Mouse (Mus musculus): ENCODE data around the gene Ak7. TPM values are rescaled to one million over a fixed set of nuclear protein-coding genes. Genes with fewer than 3 reads are reported as not detected.
A peak's percentile ranks its signal among the peaks of the same experiment; 100 is the strongest.

Gene Ak7
- polyA plus RNA-seq, 1 experiment from 2014 or later: 0.18 TPM

- Histone ChIP-seq H3K27ac (ENCODE audit: low read depth, low read length) (no peak overlapping the region), H3K36me3 (ENCODE audit: control insufficient read depth, insufficient read depth) (no peaks in the 10 kb centered on the region), H3K9me3 (ENCODE audit: control insufficient read depth) (no peaks in the 10 kb centered on the region), H3K4me2 (replicated peaks; ENCODE audit: low read depth) (no peak overlapping the region), H3K27me3 (replicated peaks; ENCODE audit: control insufficient read depth, insufficient read depth, low read length) (no peaks in the 10 kb centered on the region), H3K4me3 (ENCODE audit: low read depth, low read length) (no peak overlapping the region), H3K4me1 (replicated peaks; ENCODE audit: control insufficient read depth, insufficient read depth, low read length) (no peaks in the 10 kb centered on the region), H3K9ac (ENCODE audit: low read depth, low read length) (no peak overlapping the region)
- TF ChIP-seq CTCF (IDR thresholded peaks at IDR 0.05; ENCODE audit: low read depth): 0 out of 2 replicates have a peak, but pooled peaks have one; percentile 9
- 57% methylated on average over 10 of the region's 10 CpGs for WGBS
- ATAC-seq: no peak
Measured at GRCm38 (mm10) chr12:105769700-105770099, 63.9 kb downstream of the Ak7 start.

- Histone ChIP-seq H3K4me3 (ENCODE audit: low read depth, low read length) (no peak overlapping the region), H3K9ac (ENCODE audit: low read depth, low read length) (no peak overlapping the region), H3K9me3 (ENCODE audit: control insufficient read depth) (no peaks in the 10 kb centered on the region), H3K4me1 (replicated peaks; ENCODE audit: control insufficient read depth, insufficient read depth, low read length) (no peaks in the 10 kb centered on the region), H3K27ac (ENCODE audit: low read depth, low read length) (no peak overlapping the region), H3K36me3 (ENCODE audit: control insufficient read depth, insufficient read depth) (no peaks in the 10 kb centered on the region), H3K4me2 (replicated peaks; ENCODE audit: low read depth) (no peak overlapping the region), H3K27me3 (replicated peaks; ENCODE audit: control insufficient read depth, insufficient read depth, low read length) (no peaks in the 10 kb centered on the region)
- ATAC-seq: no peak
- no peak for TF ChIP-seq CTCF (IDR thresholded peaks at IDR 0.05; ENCODE audit: low read depth)
- WGBS: 68% methylated on average over 7 of the region's 7 CpGs
Measured at GRCm38 (mm10) chr12:105774871-105775270, 69.1 kb downstream of the Ak7 start.

- no peak for TF ChIP-seq CTCF (IDR thresholded peaks at IDR 0.05; ENCODE audit: low read depth)
- 91% methylated on average over 4 of the region's 4 CpGs for WGBS
- H3K4me2 ChIP-seq (replicated peaks; ENCODE audit: low read depth): no peak overlapping the region
Measured at GRCm38 (mm10) chr12:105777651-105778050, 71.9 kb downstream of the Ak7 start.

GRCm38 (mm10) chr12:105784196-105784999 is 78.6 kb downstream of the Ak7 start, which contains the start of gene Papola:
Gene Papola, plus strand, starts transcription at chr12:105784694.
- Histone ChIP-seq H3K9me3 (ENCODE audit: control insufficient read depth) (no peaks in the 10 kb centered on the region), H3K9ac (ENCODE audit: low read depth, low read length) (peak within 1 kb of the TSS; percentile 98), H3K4me3 (ENCODE audit: low read depth, low read length) (peak within 1 kb of the TSS; percentile 93), H3K27ac (ENCODE audit: low read depth, low read length) (peak within 1 kb of the TSS; percentile 99), H3K4me1 (replicated peaks; ENCODE audit: control insufficient read depth, insufficient read depth, low read length) (0 out of 2 replicates have a peak, but pooled peaks cover 3% of the 10 kb centered on the region), H3K27me3 (replicated peaks; ENCODE audit: control insufficient read depth, insufficient read depth, low read length) (no peaks in the 10 kb centered on the region), H3K36me3 (ENCODE audit: control insufficient read depth, insufficient read depth) (no peaks in the 10 kb centered on the region), H3K4me2 (replicated peaks; ENCODE audit: low read depth) (peak within 1 kb of the TSS; percentile 81)
- 1% methylated on average over 63 of the region's 85 CpGs for WGBS
- peak; percentile 91 for ATAC-seq
- no peak for TF ChIP-seq CTCF (IDR thresholded peaks at IDR 0.05; ENCODE audit: low read depth)

More at GRCm38 (mm10) chr12:105777651-105778050, 71.9 kb downstream of the Ak7 start:
- H3K9ac ChIP-seq (ENCODE audit: low read depth, low read length): no peak overlapping the region
- H3K27me3 ChIP-seq (replicated peaks; ENCODE audit: control insufficient read depth, insufficient read depth, low read length): no peaks in the 10 kb centered on the region
- H3K27ac ChIP-seq (ENCODE audit: low read depth, low read length): no peak overlapping the region
- no peaks in the 10 kb centered on the region for H3K4me1 ChIP-seq (replicated peaks; ENCODE audit: control insufficient read depth, insufficient read depth, low read length)
- ATAC-seq: no peak
- H3K36me3 ChIP-seq (ENCODE audit: control insufficient read depth, insufficient read depth): no peaks in the 10 kb centered on the region
- H3K9me3 ChIP-seq (ENCODE audit: control insufficient read depth): no peaks in the 10 kb centered on the region
- no peak overlapping the region for H3K4me3 ChIP-seq (ENCODE audit: low read depth, low read length)

- peak overlapping the region; percentile 99 for H3K27ac ChIP-seq (ENCODE audit: low read depth, low read length)
- peak overlapping the region; percentile 98 for H3K9ac ChIP-seq (ENCODE audit: low read depth, low read length)
- H3K4me2 ChIP-seq (replicated peaks; ENCODE audit: low read depth): peak overlapping the region; percentile 81
- no peaks in the 10 kb centered on the region for H3K9me3 ChIP-seq (ENCODE audit: control insufficient read depth)
- ATAC-seq: peak; percentile 65
- 0 out of 2 replicates have a peak, but pooled peaks cover 3% of the 10 kb centered on the region for H3K4me1 ChIP-seq (replicated peaks; ENCODE audit: control insufficient read depth, insufficient read depth, low read length)
- H3K36me3 ChIP-seq (ENCODE audit: control insufficient read depth, insufficient read depth): no peaks in the 10 kb centered on the region
- WGBS: under 1% methylated on average over 32 of the region's 53 CpGs
- TF ChIP-seq CTCF (IDR thresholded peaks at IDR 0.05; ENCODE audit: low read depth): no peak
- H3K27me3 ChIP-seq (replicated peaks; ENCODE audit: control insufficient read depth, insufficient read depth, low read length): no peaks in the 10 kb centered on the region
- peak overlapping the region; percentile 93 for H3K4me3 ChIP-seq (ENCODE audit: low read depth, low read length)
Measured at GRCm38 (mm10) chr12:105785000-105785774, 79.4 kb downstream of the Ak7 start.

- Histone ChIP-seq H3K4me1 (replicated peaks; ENCODE audit: control insufficient read depth, insufficient read depth, low read length) (0 out of 2 replicates have a peak, but pooled peaks cover 3% of the 10 kb centered on the region), H3K27me3 (replicated peaks; ENCODE audit: control insufficient read depth, insufficient read depth, low read length) (no peaks in the 10 kb centered on the region), H3K27ac (ENCODE audit: low read depth, low read length) (peak overlapping the region; percentile 99; the same call in 1 of the 2 replicates), H3K4me2 (replicated peaks; ENCODE audit: low read depth) (peak overlapping the region; percentile 81), H3K36me3 (ENCODE audit: control insufficient read depth, insufficient read depth) (no peaks in the 10 kb centered on the region), H3K9ac (ENCODE audit: low read depth, low read length) (peak overlapping the region; percentile 98; the same call in 1 of the 2 replicates), H3K4me3 (ENCODE audit: low read depth, low read length) (peak overlapping the region; percentile 93), H3K9me3 (ENCODE audit: control insufficient read depth) (no peaks in the 10 kb centered on the region)
- TF ChIP-seq CTCF (IDR thresholded peaks at IDR 0.05; ENCODE audit: low read depth): no peak
- ATAC-seq: no peak
- 42% methylated on average over 1 of the region's 1 CpGs for WGBS
Measured at GRCm38 (mm10) chr12:105786113-105786512, 80.3 kb downstream of the Ak7 start.
